Mouse (Mus musculus): Measurements from ENCODE around the gene Ugt1a10. TPM values are rescaled to one million over a fixed set of nuclear protein-coding genes. Genes with fewer than 3 reads are reported as not detected.
"Not testable (repeated sequence)": the region's sequence is repeated elsewhere in the genome, so short reads cannot be mapped to it uniquely, and the experiment has no call there.

Gene Ugt1a10
- total RNA-seq, 1 experiment from 2014 or later = not detected

- no peak for ATAC-seq (replicated peaks; ENCODE audit: low read depth, poor library complexity, severe bottlenecking)
These were observed 156.6 kb downstream of the Ugt1a10 start, which contains the start of gene Ugt1a1 for GRCm38 (mm10) chr1:88211812-88212211. TSS of gene Ugt1a1 (plus strand) at chr1:88211959.

DNA sequence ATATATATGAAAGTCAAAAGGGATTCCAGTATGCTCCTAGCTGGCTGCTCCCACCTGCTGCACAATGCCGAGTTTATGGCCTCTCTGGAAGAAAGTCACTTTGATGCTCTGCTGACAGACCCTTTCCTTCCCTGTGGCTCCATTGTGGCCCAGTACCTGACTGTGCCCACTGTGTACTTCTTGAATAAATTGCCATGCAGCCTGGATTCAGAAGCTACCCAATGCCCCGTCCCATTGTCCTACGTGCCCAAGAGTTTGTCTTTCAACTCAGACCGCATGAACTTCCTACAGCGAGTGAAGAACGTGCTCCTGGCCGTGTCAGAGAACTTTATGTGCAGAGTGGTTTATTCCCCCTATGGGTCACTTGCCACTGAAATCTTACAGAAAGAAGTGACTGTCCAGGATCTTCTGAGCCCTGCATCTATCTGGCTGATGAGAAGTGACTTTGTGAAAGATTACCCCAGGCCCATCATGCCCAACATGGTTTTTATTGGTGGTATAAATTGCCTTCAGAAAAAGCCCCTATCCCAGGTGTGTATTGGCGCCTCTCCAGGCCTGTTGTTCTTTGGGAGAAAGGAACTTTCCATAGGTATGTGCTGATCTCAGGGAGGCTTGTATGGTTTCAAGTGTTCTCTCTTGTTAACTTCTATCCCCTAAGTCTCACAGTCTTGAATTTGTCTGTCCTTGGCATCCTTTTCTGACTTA is 157.3 kb downstream of the Ugt1a10 start:
- no peak for ATAC-seq (replicated peaks; ENCODE audit: low read depth, poor library complexity, severe bottlenecking)

DNA sequence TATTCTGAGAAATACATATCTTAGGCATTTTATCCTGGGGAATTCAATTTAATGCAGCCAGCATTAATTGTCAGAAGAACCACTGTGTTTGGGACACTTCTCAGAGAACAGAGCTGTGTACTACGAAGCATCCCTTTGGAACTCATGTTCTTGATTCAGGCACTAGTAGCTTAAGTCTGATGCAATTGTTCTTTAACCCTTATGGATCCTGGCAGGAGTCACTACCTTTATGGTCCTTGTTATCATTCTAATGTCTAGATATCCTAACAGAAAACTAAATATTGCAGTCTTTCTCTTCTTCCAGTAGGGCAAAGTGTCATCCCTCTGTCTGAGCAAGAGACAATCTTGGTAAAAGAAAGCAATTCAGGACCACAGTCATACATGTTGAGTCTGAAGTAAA is 157.9 kb downstream of the Ugt1a10 start:
- ATAC-seq (replicated peaks; ENCODE audit: low read depth, poor library complexity, severe bottlenecking) = no peak

DNA sequence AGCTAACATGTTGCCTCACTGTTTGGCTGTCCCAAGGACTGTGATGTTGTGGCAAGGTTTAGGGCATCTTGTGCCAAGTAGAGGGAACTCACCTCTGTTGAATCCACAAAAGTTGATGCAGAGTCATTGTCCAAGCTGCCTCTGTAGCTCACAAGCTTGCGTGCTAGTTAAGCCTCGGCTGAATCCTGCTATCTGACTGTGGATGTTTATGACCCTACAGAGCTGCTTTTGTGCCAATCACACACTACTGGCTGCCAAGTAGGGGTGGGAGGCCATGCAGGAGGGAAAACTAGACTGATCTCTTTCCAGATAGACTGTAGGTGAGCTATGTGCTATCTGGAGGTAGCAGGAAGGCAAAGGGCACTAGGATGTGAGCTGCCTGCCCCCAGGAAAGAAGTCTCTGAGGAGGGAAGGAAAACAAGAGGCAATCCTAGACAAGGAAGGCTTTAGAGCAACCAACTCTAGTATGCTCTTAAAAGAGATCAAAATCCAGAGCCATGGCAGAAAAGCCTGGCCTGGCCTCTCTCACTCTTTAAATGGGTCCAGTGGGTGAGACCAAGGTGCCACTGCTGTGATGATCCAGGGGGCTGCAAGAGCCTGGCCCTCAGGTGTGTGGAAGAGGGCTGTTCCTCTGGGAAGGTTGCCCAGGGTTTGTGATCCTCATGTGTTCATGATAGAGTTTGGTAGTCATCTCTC is 158.7 kb downstream of the Ugt1a10 start:
- no peak for ATAC-seq (replicated peaks; ENCODE audit: low read depth, poor library complexity, severe bottlenecking)

DNA sequence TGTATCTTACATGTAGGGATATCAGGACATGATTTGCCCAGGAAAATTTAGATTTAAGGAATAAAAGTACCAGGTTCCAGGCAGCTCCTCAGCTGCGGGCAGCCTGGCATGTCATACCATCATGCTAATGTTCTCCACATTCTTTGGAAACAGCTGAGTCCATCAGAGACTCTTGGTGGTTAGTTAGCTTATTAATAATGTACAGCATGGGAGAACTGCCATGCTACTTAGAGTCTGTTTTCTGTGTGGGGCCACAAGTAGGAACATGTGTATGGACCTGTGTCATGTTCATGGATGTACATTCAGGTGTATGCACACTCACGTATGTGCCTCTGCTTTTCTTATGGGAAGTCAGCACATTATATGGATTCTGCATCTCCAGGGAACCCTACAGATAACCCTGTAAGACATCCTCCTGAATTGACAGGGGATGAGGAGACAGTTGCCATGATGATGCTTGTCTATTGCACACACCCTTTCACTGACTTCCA is 159.3 kb downstream of the Ugt1a10 start:
- ATAC-seq (replicated peaks; ENCODE audit: low read depth, poor library complexity, severe bottlenecking) = no peak

DNA sequence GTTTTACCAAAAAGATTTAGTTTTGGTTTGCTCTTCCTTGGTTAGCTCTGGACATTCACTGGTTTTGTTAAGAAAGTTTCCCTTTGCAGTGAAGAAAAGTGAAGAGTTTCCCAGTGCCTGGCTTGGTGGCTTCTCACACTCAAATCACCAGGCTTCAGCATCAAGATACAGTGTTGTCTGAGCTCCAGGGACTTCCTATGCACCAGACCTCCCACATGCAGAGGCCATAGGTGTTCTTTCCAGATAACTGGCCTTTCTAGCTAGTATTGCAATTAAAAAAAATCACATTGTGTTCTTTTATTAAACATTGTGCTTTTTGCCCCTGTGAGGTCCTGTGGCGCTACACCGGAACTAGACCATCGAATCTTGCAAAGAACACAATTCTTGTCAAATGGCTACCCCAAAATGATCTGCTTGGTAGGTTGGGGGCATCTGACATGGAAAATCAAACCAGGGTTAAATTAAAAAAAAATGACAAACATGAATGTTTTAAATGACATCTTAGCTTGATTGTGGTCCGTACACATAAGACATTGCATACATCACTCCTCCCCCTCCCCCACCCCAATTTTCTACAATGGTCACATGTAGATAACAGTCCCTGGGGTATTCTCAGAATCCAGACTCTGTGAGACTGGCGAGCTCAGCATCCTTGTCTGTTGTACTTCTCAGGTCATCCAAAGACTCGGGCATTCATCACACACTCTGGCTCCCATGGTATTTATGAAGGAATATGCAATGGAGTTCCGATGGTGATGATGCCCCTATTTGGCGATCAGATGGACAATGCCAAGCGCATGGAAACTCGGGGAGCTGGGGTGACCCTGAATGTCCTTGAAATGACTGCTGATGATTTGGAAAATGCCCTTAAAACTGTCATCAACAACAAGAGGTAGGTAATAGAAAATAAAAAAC is 160.5 kb downstream of the Ugt1a10 start:
- no peak for ATAC-seq (replicated peaks; ENCODE audit: low read depth, poor library complexity, severe bottlenecking)

GRCm38 (mm10) chr1:88216551-88216950 is 161.4 kb downstream of the Ugt1a10 start:
- ATAC-seq (replicated peaks; ENCODE audit: low read depth, poor library complexity, severe bottlenecking) = no peak

DNA sequence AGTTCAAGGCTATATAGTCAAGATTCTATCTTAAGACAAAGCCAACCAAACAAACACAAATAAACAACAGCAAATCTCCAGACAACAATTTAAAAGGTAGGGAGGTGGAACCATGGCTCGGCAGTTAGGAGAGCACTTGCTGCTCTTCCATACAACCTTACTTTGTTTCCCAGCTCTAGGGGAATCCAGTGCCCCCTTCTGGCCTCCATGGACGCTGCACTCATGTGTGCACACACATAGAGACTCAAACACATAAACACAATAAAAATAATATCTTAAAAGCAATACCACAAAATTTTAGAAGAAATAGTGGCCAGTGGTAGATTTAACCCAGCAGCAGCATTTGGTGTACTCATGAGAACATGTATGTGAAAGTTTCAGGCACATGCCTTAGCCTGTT is 162.0 kb downstream of the Ugt1a10 start:
- no peak for ATAC-seq (replicated peaks; ENCODE audit: low read depth, poor library complexity, severe bottlenecking)

- no peak for ATAC-seq (replicated peaks; ENCODE audit: low read depth, poor library complexity, severe bottlenecking)
These were observed 162.4 kb downstream of the Ugt1a10 start for GRCm38 (mm10) chr1:88217576-88217975.

DNA sequence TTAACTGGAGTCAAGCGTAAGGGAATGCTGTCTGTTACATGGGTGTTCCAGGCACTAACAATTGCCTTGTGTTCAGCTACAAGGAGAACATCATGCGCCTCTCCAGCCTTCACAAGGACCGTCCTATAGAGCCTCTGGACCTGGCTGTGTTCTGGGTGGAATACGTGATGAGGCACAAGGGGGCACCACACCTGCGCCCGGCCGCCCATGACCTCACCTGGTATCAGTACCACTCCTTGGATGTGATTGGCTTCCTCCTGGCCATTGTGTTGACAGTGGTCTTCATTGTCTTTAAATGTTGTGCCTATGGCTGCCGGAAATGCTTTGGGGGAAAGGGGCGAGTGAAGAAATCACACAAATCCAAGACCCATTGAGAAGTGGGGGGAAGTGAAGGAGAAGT is 162.9 kb downstream of the Ugt1a10 start:
- ATAC-seq (replicated peaks; ENCODE audit: low read depth, poor library complexity, severe bottlenecking) = no peak

GRCm38 (mm10) chr1:88218591-88218990 is 163.4 kb downstream of the Ugt1a10 start:
- no peak for ATAC-seq (replicated peaks; ENCODE audit: low read depth, poor library complexity, severe bottlenecking)

DNA sequence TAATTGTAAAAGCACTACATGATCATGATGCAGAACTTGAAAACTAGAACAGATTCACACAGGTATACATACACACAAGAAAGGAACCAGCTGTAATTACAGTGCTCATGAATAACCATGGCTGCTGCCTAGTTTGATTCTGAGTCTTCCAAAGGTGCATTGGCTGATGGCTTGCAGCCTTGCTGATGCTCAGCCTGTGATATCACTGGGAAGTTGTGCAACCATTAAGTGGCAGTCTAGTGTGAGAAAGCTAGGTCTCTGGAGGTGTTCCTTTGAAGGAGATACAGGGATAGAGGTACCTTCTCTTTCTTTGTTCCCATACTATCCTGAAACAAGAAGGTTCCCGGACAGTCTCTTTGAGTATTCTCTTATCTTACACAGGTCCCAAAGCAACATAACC is 163.9 kb downstream of the Ugt1a10 start:
- no peak for ATAC-seq (replicated peaks; ENCODE audit: low read depth, poor library complexity, severe bottlenecking)

DNA sequence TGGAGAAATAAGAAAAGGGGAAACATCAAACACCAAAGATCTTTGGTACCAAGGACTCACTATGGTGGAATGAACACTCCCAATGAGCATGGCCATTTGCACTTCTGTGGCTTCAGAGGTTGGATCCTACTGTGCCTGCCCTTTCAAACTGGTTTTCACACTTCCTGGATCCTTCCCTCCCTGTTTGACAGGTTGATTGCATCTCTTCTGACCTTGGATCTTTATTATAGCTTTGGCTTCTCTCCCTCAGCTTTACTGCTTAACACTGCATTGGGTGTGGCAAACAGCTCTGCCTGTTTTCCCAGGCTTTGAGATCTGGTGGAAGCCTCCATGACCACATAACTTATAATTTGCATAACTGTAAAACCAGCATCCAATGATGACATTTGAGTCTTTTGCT is 165.1 kb downstream of the Ugt1a10 start:
- ATAC-seq (replicated peaks; ENCODE audit: low read depth, poor library complexity, severe bottlenecking) = no peak

GRCm38 (mm10) chr1:88222216-88222615 is 167.0 kb downstream of the Ugt1a10 start:
- ATAC-seq (replicated peaks; ENCODE audit: low read depth, poor library complexity, severe bottlenecking) = no peak

DNA sequence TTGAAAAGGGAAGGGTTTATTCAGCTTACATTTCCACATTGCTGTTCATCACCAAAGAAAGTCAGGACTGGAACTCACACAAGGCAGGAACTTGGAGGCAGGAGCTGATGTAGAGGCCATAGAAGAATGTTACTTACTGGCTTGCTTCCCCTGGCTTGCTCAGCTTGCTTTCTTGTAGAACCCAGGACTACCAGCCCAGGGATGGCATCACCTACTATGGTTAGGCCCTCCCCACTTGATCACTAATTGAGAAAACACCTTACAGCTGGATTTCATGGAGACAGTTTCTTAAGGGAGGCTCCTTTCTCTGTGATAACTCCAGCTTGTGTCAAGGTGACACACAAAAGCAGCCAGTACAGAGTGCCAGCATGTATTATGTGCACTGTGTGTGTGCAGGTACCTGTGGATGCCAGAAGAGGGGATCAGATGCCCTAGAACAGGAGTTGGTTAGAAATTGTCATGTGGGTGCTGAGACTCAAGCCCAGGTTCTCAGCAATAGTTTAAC is 167.9 kb downstream of the Ugt1a10 start:
- ATAC-seq (replicated peaks; ENCODE audit: low read depth, poor library complexity, severe bottlenecking) = not testable (repeated sequence)

GRCm38 (mm10) chr1:88223591-88223990 is 168.4 kb downstream of the Ugt1a10 start:
- ATAC-seq (replicated peaks; ENCODE audit: low read depth, poor library complexity, severe bottlenecking) = no peak

- ATAC-seq (replicated peaks; ENCODE audit: low read depth, poor library complexity, severe bottlenecking) = no peak
These were observed 169.0 kb downstream of the Ugt1a10 start for GRCm38 (mm10) chr1:88224029-88224776.

- ATAC-seq (replicated peaks; ENCODE audit: low read depth, poor library complexity, severe bottlenecking) = not testable (repeated sequence)
These were observed 170.1 kb downstream of the Ugt1a10 start for GRCm38 (mm10) chr1:88225301-88225700.

GRCm38 (mm10) chr1:88225741-88226140 is 170.6 kb downstream of the Ugt1a10 start:
- ATAC-seq (replicated peaks; ENCODE audit: low read depth, poor library complexity, severe bottlenecking) = no peak
